Mouse (Mus musculus) cerebellum, adult 2 months (tissue): ENCODE results near the gene Fau.

Experiments
- CTCF ChIP-seq: fragments of 200-500 bp; IDR thresholded peaks from 2 replicates; pipeline ENCODE4 v1.5.1; 2011; ENCODE audit warnings: low read depth, mild to moderate bottlenecking, control low read depth, low read length, moderate library complexity, borderline replicate concordance; ENCODE audit not compliant: insufficient read depth
- POLR2A ChIP-seq: fragments of 200-500 bp; IDR thresholded peaks from 2 replicates; pipeline ENCODE4 v1.6.1; 2011; ENCODE audit warnings: low read length, control low read depth, borderline replicate concordance; ENCODE audit not compliant: insufficient read depth

- TF ChIP-seq CTCF (no peak), POLR2A (no peak)
Measured at GRCm38 (mm10) chr19:6047154-6047898, 10.3 kb upstream of the Fau start.
